Mouse (Mus musculus): ENCODE results near the gene Dynlrb2. TPM values are rescaled to one million over a fixed set of nuclear protein-coding genes. Genes with fewer than 3 reads are reported as not detected.
A peak's percentile ranks its signal among the peaks of the same experiment; 100 is the strongest.

Dynlrb2 gene
- total RNA-seq (2012; rRNA removed): 0.34 TPM in 1 of 2 replicates, not detected in the other
- total RNA-seq (2014; rRNA removed): not detected in 2 replicates
- polyA plus RNA-seq (2012; ENCODE audit: insufficient read length, low read depth): 0.49 TPM in 1 of 2 replicates, not detected in the other

GRCm38 (mm10) chr8:116504477-116505120 lies at the start of gene Dynlrb2:
Gene Dynlrb2, plus strand, starts transcription at chr8:116504974.
- DNase-seq (ENCODE audit: extremely low read depth): peak; percentile 95
- no peak within 1 kb of the TSS for H3K27ac ChIP-seq (ENCODE audit: insufficient read depth, low read depth)
- no peak within 1 kb of the TSS for H3K9ac ChIP-seq (ENCODE audit: insufficient read depth, low read depth)
- dilution Hi-C loops (cut with MboI; ENCODE audit: extremely low pct_ligation_motif_present, extremely low pct_unique_long_range_greater_than_20kb, low sequenced_read_pairs) (no loop called here), in situ Hi-C loops (cut with MboI; ENCODE audit: low pct_ligation_motif_present, low pct_unique_long_range_greater_than_20kb, low sequenced_read_pairs) (no loop called here)
- no peaks in the 10 kb centered on the region for H3K9me3 ChIP-seq (replicated peaks; ENCODE audit: low read length)
- TF ChIP-seq NRF1 (IDR thresholded peaks at IDR 0.05; ENCODE audit: low read depth, low read length) (peak; percentile 97), USF1 (IDR thresholded peaks at IDR 0.05; ENCODE audit: low read depth, low read length) (no peak), MYC (IDR thresholded peaks at IDR 0.05; ENCODE audit: low read depth, low read length) (no peak), PAX5 (IDR thresholded peaks at IDR 0.05; ENCODE audit: low read length) (no peak), HCFC1 (IDR thresholded peaks at IDR 0.05; ENCODE audit: low read depth, low read length) (peak; percentile 70), POLR2A (IDR thresholded peaks at IDR 0.05; ENCODE audit: low read depth, low read length) (peak; percentile 82), ELF1 (IDR thresholded peaks at IDR 0.05; ENCODE audit: low read depth, low read length) (peak; percentile 94), MAX (IDR thresholded peaks at IDR 0.05; ENCODE audit: low read length) (no peak; the same call in none of the 2 replicates), SIN3A (IDR thresholded peaks at IDR 0.05; ENCODE audit: low read length) (peak; percentile 99), MAFK (IDR thresholded peaks at IDR 0.05; ENCODE audit: insufficient replicate concordance, low read length) (no peak), MXI1 (IDR thresholded peaks at IDR 0.05; ENCODE audit: low read depth, low read length) (peak; percentile 89), CTCF (conservative IDR thresholded peaks at IDR 0.05 in 1 of 2, IDR thresholded peaks at IDR 0.05 in 1 of 2; ENCODE audit: low read depth in 2 of 2, low read length in 2 of 2) (no peak), BHLHE40 (IDR thresholded peaks at IDR 0.05; ENCODE audit: low read depth, low read length) (peak; percentile 24; the same call in 1 of the 2 replicates)
- no peaks in the 10 kb centered on the region for H3K36me3 ChIP-seq (replicated peaks in 1 of 2; ENCODE audit: control insufficient read depth in 1 of 2, insufficient read depth in 1 of 2, low read length in 1 of 2)
- peaks cover 3 to 13% of the 10 kb centered on the region in 2 experiments; a peak in 2 of 4 replicates for H3K4me1 ChIP-seq (ENCODE audit: control insufficient read depth in 1 of 2, insufficient read depth in 2 of 2)
- H3K79me2 ChIP-seq (replicated peaks; ENCODE audit: control insufficient read depth, extremely low read depth, insufficient read depth, poor library complexity, severe bottlenecking): no peaks in the 10 kb centered on the region
- H3K27me3 ChIP-seq (replicated peaks): no peaks in the 10 kb centered on the region
- H3K4me3 ChIP-seq (replicated peaks in 1 of 3; ENCODE audit: low read depth in 2 of 3, low read length in 2 of 3, poor library complexity in 1 of 3): peak within 1 kb of the TSS; percentile 21 to 48 (median 44)
- peak within 1 kb of the TSS; percentile 52 for H3K4me2 ChIP-seq (ENCODE audit: insufficient read depth, low read depth, poor library complexity, severe bottlenecking)

GRCm38 (mm10) chr8:116458569-116458968 lies 46.2 kb upstream of the Dynlrb2 start:
- H3K9me3 ChIP-seq (replicated peaks; ENCODE audit: low read length): no peaks in the 10 kb centered on the region
- in situ Hi-C loops (cut with MboI; ENCODE audit: low pct_ligation_motif_present, low pct_unique_long_range_greater_than_20kb, low sequenced_read_pairs): no loop called here
- dilution Hi-C loops (cut with MboI; ENCODE audit: extremely low pct_ligation_motif_present, extremely low pct_unique_long_range_greater_than_20kb, low sequenced_read_pairs): no loop called here
- H3K27ac ChIP-seq (ENCODE audit: insufficient read depth, low read depth): no peak overlapping the region
- no peaks in the 10 kb centered on the region for H3K36me3 ChIP-seq (replicated peaks in 1 of 2; ENCODE audit: control insufficient read depth in 1 of 2, insufficient read depth in 1 of 2, low read length in 1 of 2)
- H3K4me2 ChIP-seq (ENCODE audit: insufficient read depth, low read depth, poor library complexity, severe bottlenecking): no peak overlapping the region
- no peaks in the 10 kb centered on the region for H3K79me2 ChIP-seq (replicated peaks; ENCODE audit: control insufficient read depth, extremely low read depth, insufficient read depth, poor library complexity, severe bottlenecking)
- H3K4me1 ChIP-seq (ENCODE audit: control insufficient read depth in 1 of 2, insufficient read depth in 2 of 2): peaks cover 4 to 12% of the 10 kb centered on the region in 2 experiments; a peak in 3 of 4 replicates
- no peak overlapping the region for H3K9ac ChIP-seq (ENCODE audit: insufficient read depth, low read depth)
- H3K4me3 ChIP-seq (replicated peaks in 1 of 3; ENCODE audit: low read depth in 2 of 3, low read length in 2 of 3, poor library complexity in 1 of 3): no peak overlapping the region
- no peak for TF ChIP-seq JUN (IDR thresholded peaks at IDR 0.05; ENCODE audit: insufficient read depth, low read depth, low read length)
- no peak for TF ChIP-seq MAX (IDR thresholded peaks at IDR 0.05; ENCODE audit: low read length)
- TF ChIP-seq CTCF (conservative IDR thresholded peaks at IDR 0.05 in 1 of 2, IDR thresholded peaks at IDR 0.05 in 1 of 2; ENCODE audit: low read depth in 2 of 2, low read length in 2 of 2): no peak
- no peak for TF ChIP-seq TBP (conservative IDR thresholded peaks at IDR 0.05; ENCODE audit: low read depth, low read length)
- no peak for TF ChIP-seq RCOR1 (conservative IDR thresholded peaks at IDR 0.05; ENCODE audit: low read depth, low read length)
- TF ChIP-seq GABPA (IDR thresholded peaks at IDR 0.05; ENCODE audit: insufficient replicate concordance, low read depth, low read length): no peak
- no peak for TF ChIP-seq E2F4 (IDR thresholded peaks at IDR 0.05; ENCODE audit: insufficient replicate concordance, low read depth, low read length)
- H3K27me3 ChIP-seq (replicated peaks): no peaks in the 10 kb centered on the region
- DNase-seq (ENCODE audit: extremely low read depth): no peak

Measured in CH12.LX (cell line).